Mouse (Mus musculus) E14TG2a.4 (cell line): ENCODE results near the gene Mid1.
"Not testable (repeated sequence)": the region's sequence is repeated elsewhere in the genome, so short reads cannot be mapped to it uniquely, and the experiment has no call there.

Source experiments
- CTCF ChIP-seq: conservative IDR thresholded peaks from 2 replicates; pipeline ENCODE4 v1.5.1; 2014; ENCODE audit warnings: low read length
- NANOG ChIP-seq: IDR thresholded peaks from 2 replicates; pipeline ENCODE4 v1.6.1; 2014; ENCODE audit warnings: borderline replicate concordance, low read length, mixed read lengths
- POU5F1 ChIP-seq: IDR thresholded peaks from 2 replicates; pipeline ENCODE4 v1.6.1; 2014; ENCODE audit warnings: low read length, borderline replicate concordance

DNA sequence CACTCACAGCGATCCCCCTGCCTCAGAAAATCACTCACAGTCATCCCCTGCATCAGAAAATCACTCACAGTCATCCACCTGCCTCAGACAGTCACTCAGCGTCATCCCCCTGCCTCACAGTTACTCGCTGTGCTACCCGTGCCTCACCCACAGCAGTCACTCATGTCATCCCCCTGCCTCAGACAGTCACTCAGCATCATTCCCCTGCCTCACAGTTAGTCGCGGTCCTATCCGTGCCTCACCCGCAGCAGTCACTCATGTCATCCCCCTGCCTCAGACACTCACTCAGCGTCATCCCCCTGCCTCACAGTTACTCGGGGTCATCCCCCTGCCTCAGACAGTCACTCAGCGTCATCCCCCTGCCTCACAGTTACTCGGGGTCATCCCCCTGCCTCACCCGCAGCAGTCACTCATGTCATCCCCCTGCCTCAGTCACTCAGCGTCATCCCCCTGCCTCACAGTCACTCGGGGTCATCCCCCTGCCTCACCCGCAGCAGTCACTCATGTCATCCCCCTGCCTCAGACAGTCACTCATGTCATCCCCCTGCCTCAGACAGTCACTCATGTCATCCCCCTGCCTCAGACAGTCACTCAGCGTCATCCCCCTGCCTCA is 311.0 kb downstream of the Mid1 start:
- not testable (repeated sequence) for TF ChIP-seq CTCF, NANOG, POU5F1
